Mouse (Mus musculus) cortical plate, adult 2 months (tissue): ENCODE data around the gene Adsl.

Experiments used
- CTCF ChIP-seq: fragments of 200-500 bp; IDR thresholded peaks from 2 replicates; pipeline ENCODE4 v1.5.1; 2011; ENCODE audit warnings: mild to moderate bottlenecking, control low read depth, low read length; ENCODE audit not compliant: insufficient read depth; ENCODE audit errors: extremely low read depth
- POLR2A ChIP-seq: fragments of 200-500 bp; IDR thresholded peaks from 2 replicates; pipeline ENCODE4 v1.6.1; 2011; ENCODE audit warnings: mild to moderate bottlenecking, low read length, control low read depth; ENCODE audit not compliant: insufficient read depth; ENCODE audit errors: extremely low read depth

- TF ChIP-seq CTCF (no peak), POLR2A (no peak)
Observed at GRCm38 (mm10) chr15:81016488-81016887, 68.2 kb downstream of the Adsl start.
